Mouse (Mus musculus): Measurements from ENCODE around the gene Irf2.

- TF ChIP-seq CHD2 (IDR thresholded peaks at IDR 0.05; ENCODE audit: low read depth, low read length) (no peak), ZC3H11A (IDR thresholded peaks at IDR 0.05; ENCODE audit: borderline replicate concordance, low read depth, low read length) (no peak)
Observed at GRCm38 (mm10) chr8:46799706-46800105, 60.2 kb downstream of the Irf2 start.
